Mouse (Mus musculus): ENCODE data around the gene A930009A15Rik. TPM values are rescaled to one million over a fixed set of nuclear protein-coding genes. Genes with fewer than 3 reads are reported as not detected.
A peak's percentile ranks its signal among the peaks of the same experiment; 100 is the strongest.

The A930009A15Rik gene
- polyA plus RNA-seq, 1 experiment from 2014 or later = not detected

DNA sequence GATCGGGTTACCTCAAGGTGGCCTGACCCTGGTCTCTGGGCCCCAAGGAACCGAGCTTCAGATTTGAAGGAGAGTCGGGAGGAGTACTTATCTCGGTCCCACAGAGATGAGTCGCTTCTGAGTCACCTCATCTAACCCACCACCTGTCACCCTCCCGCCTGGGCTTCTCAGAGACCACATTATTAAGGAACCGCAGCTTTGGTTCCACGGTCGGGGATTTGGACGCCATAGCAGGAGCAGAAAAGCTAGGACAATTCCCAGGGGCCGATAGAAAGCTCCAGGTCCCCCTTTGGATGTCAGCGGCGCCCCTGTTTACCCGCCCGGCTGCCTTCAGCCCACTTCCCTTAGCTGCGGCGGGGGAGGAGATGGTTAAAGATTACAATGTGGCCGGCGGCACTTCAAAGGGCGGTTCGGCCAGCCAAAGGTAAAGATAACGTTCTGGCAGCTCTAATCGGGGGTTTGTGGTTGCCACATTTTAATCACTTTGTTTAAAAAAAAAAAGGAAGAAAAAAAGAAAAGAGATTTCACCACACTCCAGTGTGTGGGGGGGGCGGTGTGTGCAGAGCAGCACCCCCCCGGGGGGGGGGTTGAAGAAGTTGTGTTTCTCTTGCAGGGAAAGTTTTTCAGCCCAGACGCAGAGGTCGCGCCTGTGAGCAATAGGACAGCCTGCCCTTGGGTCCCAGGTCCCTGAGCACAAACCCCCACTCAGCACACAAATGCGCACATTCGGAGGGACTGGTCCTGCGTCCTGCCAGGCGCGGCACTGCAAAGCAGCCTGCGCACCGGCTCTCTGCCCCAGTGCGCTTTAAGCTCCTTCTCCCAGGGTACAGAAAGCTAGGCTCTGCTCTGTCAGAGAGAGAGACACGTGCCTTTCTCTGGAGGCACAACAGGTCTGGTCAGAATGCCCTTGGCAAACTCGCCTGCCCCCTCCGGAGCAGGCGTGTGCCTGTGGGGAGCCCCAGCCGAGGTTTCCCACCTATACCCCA lies 16.8 kb downstream of the A930009A15Rik start:
- peaks cover 19% of the 10 kb centered on the region; the same call in 1 of the 2 replicates for H3K27me3 ChIP-seq (replicated peaks; ENCODE audit: control insufficient read depth, insufficient read depth, low read length)
- no peak overlapping the region for H3K9ac ChIP-seq (ENCODE audit: low read depth, low read length)
- no peak overlapping the region for H3K27ac ChIP-seq (ENCODE audit: low read depth, low read length)
- TF ChIP-seq CTCF (IDR thresholded peaks at IDR 0.05; ENCODE audit: low read depth) = no peak
- peak; percentile 69 for ATAC-seq
- 1% methylated on average over 41 of the region's 41 CpGs for WGBS
- peak overlapping the region; percentile 51 for H3K4me3 ChIP-seq (ENCODE audit: low read depth, low read length)
- H3K9me3 ChIP-seq (ENCODE audit: control insufficient read depth) = no peaks in the 10 kb centered on the region
- peak overlapping the region; percentile 85 for H3K4me2 ChIP-seq (replicated peaks; ENCODE audit: low read depth)
- H3K4me1 ChIP-seq (replicated peaks; ENCODE audit: control insufficient read depth, insufficient read depth, low read length) = no peaks in the 10 kb centered on the region; the same call in 1 of the 2 replicates
- H3K36me3 ChIP-seq (ENCODE audit: control insufficient read depth, insufficient read depth) = no peaks in the 10 kb centered on the region

DNA sequence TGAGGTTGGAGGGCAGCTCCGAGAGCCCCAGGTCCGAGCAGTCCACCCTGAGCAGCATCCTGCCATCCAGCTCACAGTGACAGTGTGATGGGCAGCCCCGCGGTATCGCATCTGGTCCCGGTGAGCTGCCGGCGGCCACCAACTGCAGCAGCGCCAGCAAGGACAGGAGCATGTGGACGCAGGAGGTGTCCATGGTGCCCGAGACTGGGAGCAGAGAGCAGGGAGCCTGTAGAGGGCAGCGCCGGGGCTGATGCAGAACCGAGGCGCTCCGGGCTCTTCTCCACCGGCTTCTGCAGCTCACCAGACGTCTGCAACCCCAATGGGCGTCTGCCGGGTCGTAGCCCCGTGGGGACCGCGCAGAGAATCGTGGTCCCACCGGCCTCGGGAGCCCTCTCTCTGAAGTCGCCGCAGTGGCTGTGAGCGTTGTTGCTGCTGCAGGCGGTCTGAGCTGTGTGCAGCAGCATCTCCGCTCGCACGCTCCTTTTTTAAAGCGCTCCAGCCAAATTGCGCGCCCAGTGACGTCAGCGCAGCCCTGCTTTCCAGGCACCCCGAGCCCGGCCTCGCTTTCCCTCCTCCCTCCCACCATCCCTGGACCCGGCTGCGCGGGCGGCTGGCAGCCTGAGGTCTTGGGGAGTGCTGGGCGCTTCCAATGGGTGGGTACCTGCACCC lies 17.6 kb downstream of the A930009A15Rik start, which contains the start of gene Lgr5:
TSS of gene Lgr5 (minus strand) at position 480 of the 669 bp plus-strand sequence.
- no peaks in the 10 kb centered on the region for H3K36me3 ChIP-seq (ENCODE audit: control insufficient read depth, insufficient read depth)
- peaks cover 19% of the 10 kb centered on the region; the same call in 1 of the 2 replicates for H3K27me3 ChIP-seq (replicated peaks; ENCODE audit: control insufficient read depth, insufficient read depth, low read length)
- H3K4me1 ChIP-seq (replicated peaks; ENCODE audit: control insufficient read depth, insufficient read depth, low read length) = no peaks in the 10 kb centered on the region; the same call in 1 of the 2 replicates
- peak; percentile 81 for ATAC-seq
- WGBS = under 1% methylated on average over 47 of the region's 47 CpGs
- H3K27ac ChIP-seq (ENCODE audit: low read depth, low read length) = no peak within 1 kb of the TSS
- no peak within 1 kb of the TSS for H3K9ac ChIP-seq (ENCODE audit: low read depth, low read length)
- no peaks in the 10 kb centered on the region for H3K9me3 ChIP-seq (ENCODE audit: control insufficient read depth)
- peak; percentile 65 for TF ChIP-seq CTCF (IDR thresholded peaks at IDR 0.05; ENCODE audit: low read depth)
- H3K4me3 ChIP-seq (ENCODE audit: low read depth, low read length) = peak within 1 kb of the TSS; percentile 51
- peak within 1 kb of the TSS; percentile 85 for H3K4me2 ChIP-seq (replicated peaks; ENCODE audit: low read depth)

DNA sequence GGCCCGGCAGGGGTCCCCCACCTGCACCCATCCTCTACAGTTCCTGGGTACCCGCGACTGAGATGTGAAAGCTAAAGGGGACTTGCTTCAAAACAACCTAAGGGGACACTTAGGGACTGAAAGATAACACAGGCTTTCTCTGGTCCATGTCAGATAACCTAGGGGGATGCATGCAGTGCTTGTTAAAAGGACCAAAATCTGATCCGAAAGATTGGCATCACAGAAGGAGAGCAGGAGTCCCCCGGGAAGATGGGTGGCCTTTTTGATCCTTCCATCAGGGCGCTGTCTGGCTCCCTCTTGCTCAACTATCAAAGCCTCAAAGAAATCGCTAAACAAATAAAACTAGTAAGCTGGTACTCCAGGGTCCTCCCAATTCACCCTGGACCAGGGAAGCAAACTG lies 18.2 kb downstream of the A930009A15Rik start:
- no peak for ATAC-seq
- H3K4me1 ChIP-seq (replicated peaks; ENCODE audit: control insufficient read depth, insufficient read depth, low read length) = no peaks in the 10 kb centered on the region; the same call in 1 of the 2 replicates
- H3K27me3 ChIP-seq (replicated peaks; ENCODE audit: control insufficient read depth, insufficient read depth, low read length) = peaks cover 19% of the 10 kb centered on the region; the same call in 1 of the 2 replicates

DNA sequence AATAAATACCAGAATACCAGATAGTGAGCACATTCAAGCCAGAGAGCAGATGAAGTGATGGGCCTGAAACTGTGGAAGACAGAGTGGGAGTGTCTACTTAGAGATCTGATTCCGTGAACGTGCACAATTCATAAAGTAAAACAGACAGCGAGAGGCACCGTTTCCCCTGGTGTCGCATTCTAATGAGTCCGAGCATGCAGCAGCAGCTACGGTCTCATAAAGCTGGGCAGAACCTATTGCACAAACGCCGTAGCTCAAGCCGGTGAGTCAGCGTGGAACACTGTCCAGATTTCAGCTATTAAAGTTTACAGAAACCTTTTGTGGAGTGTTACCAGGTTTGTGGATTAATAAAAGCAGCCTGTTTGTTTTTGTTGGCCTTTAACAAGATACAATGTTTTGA lies 23.4 kb downstream of the A930009A15Rik start:
- Histone ChIP-seq H3K27ac (ENCODE audit: low read depth, low read length) (no peak overlapping the region), H3K27me3 (replicated peaks; ENCODE audit: control insufficient read depth, insufficient read depth, low read length) (no peaks in the 10 kb centered on the region), H3K9ac (ENCODE audit: low read depth, low read length) (no peak overlapping the region), H3K36me3 (ENCODE audit: control insufficient read depth, insufficient read depth) (no peaks in the 10 kb centered on the region), H3K4me3 (ENCODE audit: low read depth, low read length) (no peak overlapping the region), H3K4me1 (replicated peaks; ENCODE audit: control insufficient read depth, insufficient read depth, low read length) (no peaks in the 10 kb centered on the region), H3K9me3 (ENCODE audit: control insufficient read depth) (no peaks in the 10 kb centered on the region), H3K4me2 (replicated peaks; ENCODE audit: low read depth) (no peak overlapping the region)
- no peak for TF ChIP-seq CTCF (IDR thresholded peaks at IDR 0.05; ENCODE audit: low read depth)
- 31% methylated on average over 11 of the region's 11 CpGs for WGBS
- ATAC-seq = no peak

More for the DNA sequence above, 18.2 kb downstream of the A930009A15Rik start:
- no peak overlapping the region for H3K27ac ChIP-seq (ENCODE audit: low read depth, low read length)
- no peaks in the 10 kb centered on the region for H3K9me3 ChIP-seq (ENCODE audit: control insufficient read depth)
- peak overlapping the region; percentile 51 for H3K4me3 ChIP-seq (ENCODE audit: low read depth, low read length)
- WGBS = 2% methylated on average over 7 of the region's 7 CpGs
- H3K9ac ChIP-seq (ENCODE audit: low read depth, low read length) = no peak overlapping the region
- TF ChIP-seq CTCF (IDR thresholded peaks at IDR 0.05; ENCODE audit: low read depth) = no peak
- peak overlapping the region; percentile 85 for H3K4me2 ChIP-seq (replicated peaks; ENCODE audit: low read depth)
- H3K36me3 ChIP-seq (ENCODE audit: control insufficient read depth, insufficient read depth) = no peaks in the 10 kb centered on the region

DNA sequence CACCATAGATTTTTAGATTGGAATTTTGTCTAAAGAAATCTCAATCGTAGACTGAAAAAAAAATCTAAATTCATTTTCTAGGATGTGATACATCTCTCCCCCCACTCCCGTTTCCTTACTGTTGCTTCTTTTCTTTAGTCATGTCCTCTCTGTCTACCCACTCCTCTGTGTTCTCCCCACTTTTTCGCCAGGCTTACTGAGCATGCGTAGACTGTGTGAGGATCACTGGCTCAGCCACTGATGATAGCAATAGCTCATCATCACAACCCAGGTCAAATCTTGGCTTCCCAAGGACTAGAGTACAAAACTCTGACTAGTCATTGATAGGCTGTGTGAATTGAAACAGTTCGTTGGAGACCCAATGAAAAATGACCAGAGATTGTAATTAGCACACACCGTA lies 23.9 kb downstream of the A930009A15Rik start:
- no peak for ATAC-seq
- no peak overlapping the region for H3K4me3 ChIP-seq (ENCODE audit: low read depth, low read length)
- TF ChIP-seq CTCF (IDR thresholded peaks at IDR 0.05; ENCODE audit: low read depth) = no peak
- H3K36me3 ChIP-seq (ENCODE audit: control insufficient read depth, insufficient read depth) = no peaks in the 10 kb centered on the region
- 86% methylated on average over 6 of the region's 6 CpGs for WGBS
- no peak overlapping the region for H3K4me2 ChIP-seq (replicated peaks; ENCODE audit: low read depth)
- H3K27me3 ChIP-seq (replicated peaks; ENCODE audit: control insufficient read depth, insufficient read depth, low read length) = no peaks in the 10 kb centered on the region
- no peak overlapping the region for H3K27ac ChIP-seq (ENCODE audit: low read depth, low read length)
- no peaks in the 10 kb centered on the region for H3K9me3 ChIP-seq (ENCODE audit: control insufficient read depth)
- H3K9ac ChIP-seq (ENCODE audit: low read depth, low read length) = no peak overlapping the region
- H3K4me1 ChIP-seq (replicated peaks; ENCODE audit: control insufficient read depth, insufficient read depth, low read length) = no peaks in the 10 kb centered on the region

DNA sequence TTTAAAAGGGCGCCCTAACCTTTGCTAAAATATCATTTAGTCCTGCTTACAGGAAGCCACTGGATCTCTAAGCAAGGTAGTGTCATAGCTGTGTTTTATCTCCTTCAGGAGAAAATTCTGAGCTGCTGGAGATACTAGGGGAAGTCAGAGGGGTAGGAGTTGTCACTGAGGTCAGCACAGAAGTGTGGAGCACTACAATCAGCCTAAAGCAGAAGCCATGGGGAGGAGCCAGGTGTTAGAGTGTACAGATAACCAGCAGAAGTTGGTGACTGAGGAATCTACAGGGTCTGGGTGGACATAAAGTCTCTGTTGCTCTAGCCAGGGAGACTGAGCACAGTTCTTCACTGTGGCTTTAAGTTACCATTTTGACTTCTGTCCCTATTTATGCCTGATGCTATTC lies 26.0 kb downstream of the A930009A15Rik start:
- Histone ChIP-seq H3K9me3 (ENCODE audit: control insufficient read depth) (no peaks in the 10 kb centered on the region), H3K9ac (ENCODE audit: low read depth, low read length) (no peak overlapping the region), H3K36me3 (ENCODE audit: control insufficient read depth, insufficient read depth) (no peaks in the 10 kb centered on the region), H3K4me1 (replicated peaks; ENCODE audit: control insufficient read depth, insufficient read depth, low read length) (no peaks in the 10 kb centered on the region), H3K27me3 (replicated peaks; ENCODE audit: control insufficient read depth, insufficient read depth, low read length) (no peaks in the 10 kb centered on the region), H3K4me3 (ENCODE audit: low read depth, low read length) (no peak overlapping the region), H3K4me2 (replicated peaks; ENCODE audit: low read depth) (no peak overlapping the region), H3K27ac (ENCODE audit: low read depth, low read length) (no peak overlapping the region)
- ATAC-seq = no peak
- no peak for TF ChIP-seq CTCF (IDR thresholded peaks at IDR 0.05; ENCODE audit: low read depth)
- WGBS = 94% methylated on average over 1 of the region's 1 CpGs

All from intestine, postnatal 0 days (tissue).